Mouse (Mus musculus): Measurements from ENCODE around the gene Dnhd1.

DNA sequence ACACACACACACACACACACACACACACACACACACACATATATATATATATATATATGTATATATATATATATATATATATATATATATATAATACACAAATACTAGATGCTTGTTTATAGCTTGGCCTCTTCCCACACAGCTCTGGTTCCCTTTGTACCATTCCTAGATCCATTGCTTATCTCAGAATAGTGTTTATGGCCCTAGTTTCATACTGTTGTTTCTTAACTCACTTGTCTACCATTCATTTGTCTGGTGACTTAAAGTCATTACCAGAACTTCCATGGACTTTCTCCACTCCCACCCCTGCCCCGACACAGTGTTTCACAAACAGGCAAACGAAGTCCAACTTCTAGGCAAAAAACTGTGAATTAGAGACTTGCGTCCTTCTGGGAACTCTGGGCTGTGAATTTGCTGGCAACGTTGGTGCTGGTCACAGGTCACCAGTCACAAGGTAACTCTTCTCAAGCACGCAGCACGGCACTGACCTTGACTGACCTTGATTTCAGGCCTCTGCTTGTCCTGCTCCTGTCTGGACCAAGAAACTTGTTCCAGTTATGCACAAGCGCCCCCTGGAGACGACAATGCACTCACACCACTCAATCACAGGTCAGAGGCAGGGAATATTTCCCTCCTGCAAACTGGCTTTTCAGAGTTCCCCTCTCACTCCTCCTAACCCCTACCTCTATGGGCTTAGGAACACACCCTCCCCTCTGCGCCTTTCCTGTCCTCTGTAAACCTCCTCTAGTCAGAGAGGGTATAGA, 47.6 kb upstream of the Dnhd1 start:
- TF ChIP-seq CTCF (IDR thresholded peaks at IDR 0.05; ENCODE audit: extremely low read depth, insufficient read length, insufficient replicate concordance, low read depth, low read length) (peak; percentile 72; the same call in 1 of the 2 replicates), POLR2A (IDR thresholded peaks at IDR 0.05; ENCODE audit: low read depth, low read length) (no peak)

Data from small intestine, adult 2 months (tissue).